Mouse (Mus musculus) cerebellum, postnatal 14 days (tissue): ENCODE data around the gene Shoc2.

Experiments used
- DNase-seq, 2 experiments: peaks; one replicate each; pipeline ENCODE4 v3.0.0; 2021; ENCODE audit warnings: mixed read lengths in 2 of 2

Gene Shoc2

GRCm38 (mm10) chr19:54040356-54041028 is 96.4 kb downstream of the Shoc2 start:
- DNase-seq = peak; percentile 52 to 72

GRCm38 (mm10) chr19:54041029-54041367 is 96.9 kb downstream of the Shoc2 start:
- DNase-seq = peak in 1 of 2 experiments; percentile 46

- DNase-seq = no peak
Observed at GRCm38 (mm10) chr19:54043851-54044250, 99.7 kb downstream of the Shoc2 start, which contains the start of gene Adra2a. TSS of gene Adra2a (plus strand) at chr19:54044151.

- DNase-seq = peak; percentile 84 to 89
Observed at GRCm38 (mm10) chr19:54044507-54045371, 100.6 kb downstream of the Shoc2 start.

GRCm38 (mm10) chr19:54045412-54045811 is 101.3 kb downstream of the Shoc2 start:
- DNase-seq = peak; percentile 30 to 33

- peak; percentile 29 to 47 for DNase-seq
Observed at GRCm38 (mm10) chr19:54045931-54046683, 102.0 kb downstream of the Shoc2 start.

- DNase-seq = peak; percentile 24 to 28
Observed at GRCm38 (mm10) chr19:54046684-54047070, 102.6 kb downstream of the Shoc2 start.

- DNase-seq = peak in 1 of 2 experiments; percentile 20
Observed at GRCm38 (mm10) chr19:54047386-54048050, 103.4 kb downstream of the Shoc2 start.

GRCm38 (mm10) chr19:54048161-54048885 is 104.2 kb downstream of the Shoc2 start:
- DNase-seq = no peak

GRCm38 (mm10) chr19:54051651-54052050 is 107.5 kb downstream of the Shoc2 start:
- no peak for DNase-seq

- no peak for DNase-seq
Observed at GRCm38 (mm10) chr19:54055845-54056244, 111.7 kb downstream of the Shoc2 start.

GRCm38 (mm10) chr19:54068447-54068846 is 124.3 kb downstream of the Shoc2 start:
- DNase-seq = no peak

GRCm38 (mm10) chr19:54070521-54070920 is 126.4 kb downstream of the Shoc2 start:
- DNase-seq = peak in 1 of 2 experiments; percentile 10

GRCm38 (mm10) chr19:54072233-54072800 is 128.2 kb downstream of the Shoc2 start:
- DNase-seq = no peak

- DNase-seq = no peak
Observed at GRCm38 (mm10) chr19:54076362-54077349, 132.6 kb downstream of the Shoc2 start.

GRCm38 (mm10) chr19:54081303-54081702 is 137.2 kb downstream of the Shoc2 start:
- DNase-seq = no peak

- no peak for DNase-seq
Observed at GRCm38 (mm10) chr19:54081716-54082165, 137.6 kb downstream of the Shoc2 start.
